Mouse (Mus musculus) kidney, adult 9 months (tissue): ENCODE data around the gene Nptxr.

ENCODE experiments used
- DNase-seq: peaks from one replicate; pipeline ENCODE4 v3.0.0; 2022

The Nptxr gene

DNA sequence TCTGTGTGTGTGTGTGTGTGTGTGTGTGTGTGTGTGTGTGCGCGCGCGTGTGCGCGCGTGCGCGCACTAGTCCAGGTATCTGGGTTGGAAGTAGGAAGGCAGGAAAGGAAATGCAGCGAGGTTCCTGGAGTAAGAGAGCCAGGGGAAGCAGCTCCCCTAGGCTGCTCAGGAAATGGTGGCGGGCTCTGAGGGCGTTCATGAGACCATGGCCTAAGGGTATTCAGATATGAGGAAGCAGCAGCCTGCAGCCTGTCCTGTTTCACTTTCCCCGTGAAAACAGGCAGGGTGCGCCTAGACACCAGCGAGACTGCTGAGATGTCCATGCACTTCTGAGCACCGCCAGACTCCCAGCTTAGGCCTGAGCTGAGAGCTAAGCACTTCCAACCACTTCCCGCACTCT, 52.8 kb downstream of the Nptxr start:
- DNase-seq = no peak

DNA sequence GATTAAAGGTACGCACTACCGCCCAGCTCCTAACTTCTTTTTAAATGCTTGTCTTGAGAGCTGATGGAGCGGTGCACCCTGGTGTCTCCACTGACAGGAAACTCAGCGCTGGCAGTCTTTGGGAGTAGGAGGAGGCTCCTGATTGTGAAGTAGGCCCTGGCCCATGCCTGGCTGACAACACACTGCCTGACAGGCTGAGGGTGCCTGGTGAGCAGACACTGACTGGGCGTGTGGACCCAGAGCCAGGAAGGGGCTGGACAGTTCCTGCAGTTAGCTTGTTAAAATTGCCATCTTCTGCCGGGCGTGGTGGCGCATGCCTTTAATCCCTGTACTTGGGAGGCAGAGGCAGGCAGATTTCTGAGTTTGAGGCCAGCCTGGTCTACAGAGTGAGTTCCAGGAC, 54.3 kb downstream of the Nptxr start:
- DNase-seq = no peak

DNA sequence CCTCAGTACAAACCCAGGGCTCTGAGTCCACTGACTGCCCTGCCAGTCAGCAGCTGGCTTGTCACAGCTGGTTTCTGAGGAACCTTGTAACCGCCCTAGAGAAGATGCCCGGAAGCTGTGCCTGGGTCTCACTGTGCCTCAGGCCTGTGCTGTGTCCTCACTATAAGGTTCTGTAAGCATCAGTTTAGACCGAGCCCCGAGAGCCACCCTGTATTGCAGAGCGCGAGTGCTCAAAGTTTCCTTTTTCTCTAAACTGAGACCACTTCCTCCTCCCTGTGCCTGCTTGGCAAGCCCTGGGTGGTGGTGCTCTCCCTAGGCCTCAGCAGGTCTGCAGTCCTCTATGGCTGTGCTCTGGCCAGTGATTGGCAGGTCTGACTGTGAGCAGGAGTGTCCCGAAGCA, 55.4 kb downstream of the Nptxr start:
- DNase-seq = no peak

DNA sequence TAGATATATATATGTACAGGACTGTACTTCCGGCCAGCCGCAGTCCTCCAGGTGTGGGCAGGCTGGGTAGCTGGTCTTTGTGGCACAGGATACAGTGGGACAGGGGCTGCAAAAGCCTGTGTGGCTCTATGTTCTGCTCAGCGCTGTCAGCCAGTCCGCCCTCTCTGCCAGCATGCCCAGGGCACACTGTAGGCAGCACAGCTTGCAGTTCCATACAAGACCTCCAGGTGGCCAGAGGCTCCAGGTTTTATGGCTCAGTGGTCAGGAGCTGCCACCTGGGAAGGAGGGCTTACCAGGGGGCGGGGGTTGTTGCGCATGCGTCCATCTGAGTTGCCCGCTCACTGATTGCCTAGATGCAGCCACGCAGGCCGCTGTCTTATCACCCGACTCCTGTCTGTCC, 56.6 kb downstream of the Nptxr start:
- DNase-seq = peak; percentile 44

DNA sequence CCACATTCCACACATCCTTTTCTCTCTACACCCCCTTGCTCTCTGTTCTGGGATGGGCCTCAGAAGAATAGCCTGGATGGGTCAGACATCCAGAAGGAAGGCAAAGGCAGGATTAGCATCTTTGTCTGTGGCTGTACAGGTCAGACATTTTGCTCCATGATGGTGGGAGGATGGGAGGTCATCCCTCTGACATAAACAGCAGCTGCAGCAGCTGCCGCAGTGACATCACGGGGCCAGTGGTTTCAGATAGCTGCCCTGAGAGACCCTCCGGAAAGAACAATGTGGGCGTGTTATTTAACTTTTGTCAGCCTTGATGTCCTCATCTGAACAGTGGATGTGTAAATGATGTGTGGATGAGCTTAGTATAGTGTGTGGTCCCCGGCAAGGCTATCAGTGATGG, 58.7 kb downstream of the Nptxr start:
- DNase-seq = no peak

DNA sequence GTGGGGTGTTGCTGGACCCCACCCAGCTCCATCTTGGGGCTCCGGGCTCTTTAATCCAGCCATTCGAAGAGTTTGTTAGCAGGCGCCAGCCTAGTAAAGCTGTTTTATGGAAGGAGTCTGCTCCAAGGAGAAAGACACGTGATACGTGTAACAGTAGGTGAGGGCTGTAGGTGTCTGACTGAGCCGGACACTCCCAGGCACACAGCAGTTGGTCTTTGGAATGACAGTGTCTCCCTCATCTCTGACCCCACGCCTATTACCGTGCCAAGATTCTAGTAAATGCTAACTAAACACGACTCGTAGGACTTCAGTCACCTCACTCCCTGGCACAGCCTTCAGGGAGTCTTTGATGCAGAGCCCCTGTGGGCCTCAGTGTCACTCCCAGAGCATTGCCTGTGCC, 59.3 kb downstream of the Nptxr start:
- DNase-seq = peak; percentile 76

DNA sequence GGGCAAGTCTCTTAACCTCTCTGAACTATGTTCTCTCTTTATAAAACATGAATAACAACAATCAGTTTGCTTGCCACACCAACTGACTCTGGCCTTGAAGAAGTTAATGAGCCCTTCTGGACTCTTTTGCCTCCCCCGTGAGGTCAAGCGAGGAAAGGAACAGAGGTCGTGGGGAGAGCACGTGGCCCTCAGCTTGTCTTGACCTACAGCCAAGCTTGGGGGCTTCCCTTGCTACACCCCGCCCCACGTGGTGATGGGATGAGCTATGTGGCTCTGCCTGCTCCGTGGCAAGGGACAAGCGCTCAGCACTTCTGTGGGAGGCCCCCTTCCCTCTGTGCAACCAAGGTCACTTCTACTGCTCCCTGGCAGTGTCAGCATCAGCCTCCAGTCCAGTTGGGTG, 59.8 kb downstream of the Nptxr start:
- DNase-seq = peak; percentile 70

DNA sequence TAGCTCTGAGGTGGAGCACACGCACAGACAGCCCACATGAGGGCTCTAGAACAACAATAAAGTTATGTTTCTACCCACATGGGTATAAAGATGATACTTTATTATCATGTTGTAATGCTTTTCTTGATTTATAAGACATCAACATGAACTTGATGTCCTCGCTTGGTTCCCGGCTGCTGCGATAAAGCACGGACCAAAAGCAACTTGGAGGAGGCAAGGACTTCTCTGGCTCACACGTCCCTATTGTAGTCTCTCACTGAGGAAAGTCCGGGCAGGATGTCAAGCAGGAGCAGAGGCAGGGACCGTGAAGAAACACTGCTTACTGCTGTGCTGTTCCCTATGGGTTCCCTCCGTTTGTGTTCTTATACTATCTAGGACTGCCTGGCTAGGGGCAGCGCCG, 60.6 kb downstream of the Nptxr start:
- DNase-seq = no peak

DNA sequence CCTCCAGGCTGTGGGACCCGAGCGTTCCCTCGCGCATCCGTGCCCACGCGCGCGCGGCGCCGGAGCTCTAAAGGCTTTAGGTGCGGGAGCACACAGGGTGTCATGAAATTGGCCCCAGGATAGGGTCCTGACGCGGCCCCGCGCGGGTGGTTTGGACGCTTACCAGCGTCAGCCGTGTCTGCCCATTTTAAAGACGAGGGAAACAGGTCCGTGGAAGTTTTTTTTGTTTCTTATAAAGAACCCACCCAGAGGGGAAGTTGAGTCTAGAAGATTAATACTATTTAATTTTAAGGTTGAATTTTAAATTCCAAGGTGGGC, 61.9 kb downstream of the Nptxr start:
- no peak for DNase-seq

DNA sequence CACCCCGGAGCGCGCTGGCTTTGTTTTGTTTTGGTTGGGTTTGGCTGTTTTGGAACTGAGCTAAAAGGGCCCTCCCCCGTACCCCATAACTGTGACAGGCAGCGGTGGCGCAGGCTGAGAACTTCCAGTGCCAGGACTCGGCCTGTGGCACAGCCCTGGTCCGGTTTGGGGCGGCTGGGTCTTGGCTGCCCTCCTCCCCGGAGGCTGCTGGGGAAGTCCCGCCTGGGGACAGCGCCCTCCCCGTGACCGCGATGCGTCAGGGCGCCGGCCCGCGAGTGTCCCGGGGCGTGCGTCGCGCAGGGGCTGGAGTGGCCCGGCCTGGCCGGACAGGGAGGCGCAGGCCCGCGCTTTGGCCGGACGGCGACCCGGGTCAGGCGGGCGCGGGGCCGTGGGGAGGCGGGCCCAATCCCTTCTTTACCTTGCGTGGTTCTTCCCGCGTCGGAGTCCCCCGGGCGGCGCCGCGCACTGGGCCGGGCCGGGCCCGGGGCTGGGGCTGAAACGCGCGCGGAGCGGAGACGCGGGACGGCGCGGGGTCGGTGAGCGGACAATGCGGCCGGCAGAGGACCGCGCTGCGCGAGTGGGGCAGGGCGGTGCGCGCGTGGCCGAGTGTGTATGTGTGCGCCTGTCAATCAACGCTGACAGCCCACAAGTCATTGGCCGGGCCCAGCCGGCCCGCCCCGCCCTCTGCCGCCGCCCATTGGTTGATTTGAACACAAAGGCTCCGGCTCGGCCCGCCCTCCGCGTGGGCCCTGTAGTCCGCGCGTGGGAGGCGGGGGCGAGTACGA, 62.5 kb downstream of the Nptxr start, which contains the start of gene Sun2:
Sun2 (minus strand) TSS at position 616 of the 785 bp plus-strand sequence.
- DNase-seq = peak; percentile 91

DNA sequence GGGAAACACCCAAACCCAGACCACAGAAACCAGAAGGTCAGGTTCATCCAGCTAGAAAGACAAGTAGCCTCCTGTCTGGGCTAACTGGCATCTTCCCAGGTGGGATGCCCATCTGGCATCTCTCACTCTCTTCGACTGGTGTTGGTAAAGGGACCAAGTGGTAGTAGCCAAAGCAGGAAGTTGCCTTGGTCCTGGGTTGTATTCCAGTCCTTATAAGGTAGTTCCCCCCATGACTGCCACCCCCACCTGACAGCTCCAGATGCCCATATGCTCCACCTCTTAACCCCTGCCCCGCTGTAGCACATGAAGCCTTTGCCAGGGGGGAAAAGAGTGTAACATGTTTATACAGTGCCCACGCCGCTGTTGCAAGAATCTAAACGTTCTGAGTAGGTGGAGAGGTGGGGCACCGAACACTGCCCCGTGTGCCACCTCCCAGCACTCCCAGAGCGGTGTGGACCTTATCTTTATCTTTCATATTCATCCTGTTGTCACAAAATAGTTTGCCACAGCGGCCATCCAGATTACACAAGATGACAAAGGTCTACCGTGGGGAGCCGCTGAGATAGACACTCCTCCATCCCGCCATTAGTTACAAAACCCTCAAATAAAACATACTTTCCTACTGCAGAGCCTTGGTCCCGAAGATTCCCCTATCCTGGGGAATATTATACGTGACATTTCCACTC, 63.2 kb downstream of the Nptxr start:
- no peak for DNase-seq

DNA sequence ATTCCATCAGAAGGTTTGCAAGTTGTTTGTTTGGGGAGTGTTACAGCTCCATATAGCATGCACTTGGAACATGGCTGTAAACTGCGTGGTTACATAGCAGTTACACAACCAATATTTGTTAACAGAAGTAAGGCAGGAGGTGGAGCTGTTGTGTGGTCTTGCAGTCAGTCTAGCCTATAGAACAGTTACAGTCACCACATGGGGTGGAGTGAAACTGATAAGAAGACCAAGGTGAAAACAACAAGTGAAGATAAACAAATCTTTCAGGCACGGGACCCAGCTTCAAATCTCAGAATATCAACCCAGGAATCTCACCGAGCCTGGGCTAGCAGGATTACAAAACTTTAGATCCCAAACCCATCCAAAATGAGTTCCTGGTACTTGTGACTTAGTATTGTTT, 63.8 kb downstream of the Nptxr start:
- DNase-seq = no peak
